Mouse (Mus musculus) leukemia stem cell, adult 10-12 weeks (primary cell): ENCODE data around the gene Gm10295. TPM values are rescaled to one million over a fixed set of nuclear protein-coding genes. Genes with fewer than 3 reads are reported as not detected.

ENCODE experiments used
- polyA plus RNA-seq: library from polyadenylated mRNA; stranded (reverse); fragments of >175 nt; gene quantifications from 2 replicates; pipeline ENCODE4 v1.2.3, GENCODE M21; 2012; ENCODE audit warnings: low replicate concordance

The Gm10295 gene
- polyA plus RNA-seq = not detected in 2 replicates

GRCm38 (mm10) chr7:71351364-71351763 lies at the start of gene Gm10295:
Gene Gm10295 (minus strand): TSS chr7:71351485.

